Mouse (Mus musculus) erythroblast, embryonic 14.5 days (primary cell): ENCODE results near the gene Kif26b.

Experiments
- GATA1 ChIP-seq: IDR thresholded peaks from 2 replicates; pipeline ENCODE4 v1.6.1; 2012; ENCODE audit warnings: low read length, inconsistent platforms, mixed read lengths
- TAL1 ChIP-seq: IDR thresholded peaks from 3 replicates; pipeline ENCODE4 v1.6.1; 2012; ENCODE audit warnings: low read length, inconsistent platforms, mixed read lengths

DNA sequence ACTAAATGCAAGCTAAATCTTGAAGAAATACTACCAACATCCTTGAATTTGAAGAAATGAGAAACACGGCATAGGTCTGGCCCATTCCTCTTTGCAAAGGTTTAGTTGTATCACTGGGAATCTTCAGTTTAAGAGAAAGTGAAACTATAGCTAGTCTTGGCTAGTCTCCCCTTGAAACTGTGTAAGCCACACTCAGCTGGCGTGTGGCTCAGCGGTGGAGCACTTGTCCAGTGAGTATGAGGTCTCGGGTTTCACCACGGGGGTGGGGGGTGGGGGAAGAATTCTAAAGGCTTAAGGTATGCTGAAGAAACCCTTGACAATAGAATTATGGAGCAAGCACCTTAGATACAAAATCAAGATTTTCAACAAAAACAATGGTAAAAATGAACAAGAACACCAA lies 5.8 kb upstream of the Kif26b start:
- TF ChIP-seq GATA1 (no peak), TAL1 (no peak)
